Mouse (Mus musculus): ENCODE results near the gene Asb8.

DNA sequence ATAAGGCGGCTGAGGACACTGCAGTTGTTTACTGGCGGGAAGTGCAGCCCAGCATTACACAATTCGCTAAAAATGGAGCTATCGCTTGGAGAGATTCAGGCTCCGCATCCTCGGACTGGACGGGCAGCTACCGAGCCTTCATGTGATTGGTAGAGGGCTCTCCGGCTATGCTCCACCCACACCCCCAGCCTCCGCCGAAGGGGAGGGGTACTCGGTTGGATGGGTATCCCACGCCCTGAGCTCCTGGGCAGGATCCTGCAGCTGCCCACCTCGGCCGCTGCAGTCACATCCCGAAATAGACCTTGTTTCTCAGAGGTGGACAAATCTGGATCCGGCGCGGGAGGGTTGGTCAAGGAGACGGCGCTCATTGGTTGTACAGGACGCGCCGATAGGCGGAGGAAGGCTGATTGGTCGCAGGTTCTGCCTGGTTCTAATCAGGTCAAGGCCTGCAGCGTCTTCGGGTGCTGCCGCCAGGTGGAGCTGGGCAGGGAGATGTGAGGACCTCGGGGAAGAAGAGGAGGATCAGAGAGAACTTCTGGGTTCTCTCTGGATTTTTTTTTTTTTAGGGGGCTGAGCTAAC lies 15.8 kb upstream of the Asb8 start:
- TF ChIP-seq POLR2A (IDR thresholded peaks at IDR 0.05; ENCODE audit: borderline replicate concordance, extremely low read depth, insufficient read depth, insufficient read length, poor library complexity, severe bottlenecking), result no peak
- TF ChIP-seq CTCF (IDR thresholded peaks at IDR 0.05; ENCODE audit: borderline replicate concordance, extremely low read depth, insufficient read depth, insufficient read length), result peak; percentile 86

All from brain, embryonic 14.5 days (tissue).